8 mouse cellular contexts compared by ENCODE assay signal in the genomic region with DNA sequence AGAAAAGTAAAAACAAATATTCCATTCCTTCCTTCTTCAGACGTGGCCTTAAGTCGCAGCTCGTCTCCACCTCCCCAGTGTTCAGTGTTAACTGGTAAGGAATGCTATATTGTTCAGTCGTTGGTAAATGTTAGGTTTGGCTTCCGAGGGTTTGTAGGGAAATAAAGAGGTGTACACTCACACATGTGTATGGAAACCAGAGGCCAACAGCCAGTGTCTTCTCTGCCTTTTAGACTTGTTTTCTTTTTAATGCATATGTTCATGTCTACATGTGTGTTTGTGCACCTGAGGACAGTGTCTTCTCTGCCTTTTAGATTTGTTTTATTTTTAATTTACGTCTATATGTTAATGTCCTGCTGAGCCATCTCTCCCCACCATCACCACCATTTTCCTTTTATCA. TPM values are rescaled to one million over a fixed set of nuclear protein-coding genes. Genes with fewer than 3 reads are reported as not detected.
DNase-seq lines count a peak whose midpoint lies in the region; ATAC-seq and TF ChIP-seq lines count a peak whose summit lies in the region.

No protein-coding gene starts in this region.

- H3K4me3 ChIP-seq in kidney, postnatal 0 days (replicated peaks; ENCODE audit: low read depth, low read length) = no peak overlapping the region
- H3K4me3 ChIP-seq in kidney, adult 2 months (ENCODE audit: insufficient read depth, low read depth, low read length) = no peak overlapping the region
- no peak overlapping the region for H3K4me3 ChIP-seq in embryonic facial prominence, embryonic 12.5 days
- H3K4me3 ChIP-seq in hindbrain, embryonic 10.5 days = peak overlapping the region; percentile 34; the same call in 1 of the 2 replicates
- H3K4me3 ChIP-seq in midbrain, embryonic 15.5 days = no peak overlapping the region

- H3K4me2 ChIP-seq in kidney, postnatal 0 days (ENCODE audit: low read length) = 0 out of 2 replicates have a peak overlapping the region, but pooled peaks have one; percentile 30
- no peak overlapping the region for H3K4me2 ChIP-seq in embryonic facial prominence, embryonic 12.5 days (replicated peaks)
- H3K4me2 ChIP-seq in midbrain, embryonic 15.5 days = no peak overlapping the region

- no peak for ATAC-seq in kidney, postnatal 0 days (replicated peaks; ENCODE audit: low FRiP score, low read depth)
- ATAC-seq in embryonic facial prominence, embryonic 12.5 days (ENCODE audit: insufficient number of reproducible peaks, insufficient read depth, low FRiP score, low TSS enrichment) = no peak
- ATAC-seq in midbrain, embryonic 15.5 days (replicated peaks) = no peak

- no peak overlapping the region for H3K27ac ChIP-seq in kidney, postnatal 0 days
- no peak overlapping the region for H3K27ac ChIP-seq in kidney, adult 2 months (ENCODE audit: insufficient read depth, low read depth, low read length)
- peak overlapping the region; percentile 76 for H3K27ac ChIP-seq in embryonic facial prominence, embryonic 12.5 days
- H3K27ac ChIP-seq in hindbrain, embryonic 10.5 days = peak overlapping the region; percentile 96
- peak overlapping the region; percentile 75 for H3K27ac ChIP-seq in midbrain, embryonic 15.5 days

- H3K9ac ChIP-seq in kidney, postnatal 0 days (ENCODE audit: low read depth, low read length) = 0 out of 2 replicates have a peak overlapping the region, but pooled peaks have one; percentile 33
- H3K9ac ChIP-seq in embryonic facial prominence, embryonic 12.5 days = no peak overlapping the region
- no peak overlapping the region for H3K9ac ChIP-seq in midbrain, embryonic 15.5 days

- TF ChIP-seq CTCF in kidney, postnatal 0 days (IDR thresholded peaks at IDR 0.05; ENCODE audit: low read depth) = no peak
- TF ChIP-seq CTCF in kidney, adult 2 months (conservative IDR thresholded peaks at IDR 0.05; ENCODE audit: insufficient read depth, insufficient read length, low read depth, low read length) = no peak

- no peaks in the 10 kb centered on the region for H3K9me3 ChIP-seq in kidney, postnatal 0 days (replicated peaks; ENCODE audit: low read length)
- peaks cover 4% of the 10 kb centered on the region; the same call in 1 of the 2 replicates for H3K9me3 ChIP-seq in embryonic facial prominence, embryonic 12.5 days
- peaks cover 6% of the 10 kb centered on the region for H3K9me3 ChIP-seq in hindbrain, embryonic 10.5 days
- H3K9me3 ChIP-seq in midbrain, embryonic 15.5 days = no peaks in the 10 kb centered on the region

- no peak for TF ChIP-seq POLR2A in kidney, adult 2 months (IDR thresholded peaks at IDR 0.05; ENCODE audit: low read depth, low read length)

- H3K4me1 ChIP-seq in kidney, postnatal 0 days (replicated peaks; ENCODE audit: insufficient read depth, low read length) = peaks cover 13% of the 10 kb centered on the region
- H3K4me1 ChIP-seq in kidney, adult 2 months (ENCODE audit: control insufficient read depth, insufficient read depth, low read length) = no peaks in the 10 kb centered on the region; the same call in 1 of the 2 replicates
- peaks cover 14% of the 10 kb centered on the region for H3K4me1 ChIP-seq in embryonic facial prominence, embryonic 12.5 days
- H3K4me1 ChIP-seq in hindbrain, embryonic 10.5 days (replicated peaks) = peaks cover 62% of the 10 kb centered on the region
- H3K4me1 ChIP-seq in midbrain, embryonic 15.5 days = peaks cover 33% of the 10 kb centered on the region

- DNase-seq in kidney, postnatal 0 days (ENCODE audit: low spot score) = no peak
- no peak for DNase-seq in kidney, adult 2 months
- DNase-seq in hindbrain, embryonic 10.5 days (ENCODE audit: low spot score) = no peak
- no peak for DNase-seq in spleen, postnatal 36 days (ENCODE audit: low spot score in 2 of 2)
- DNase-seq in left cerebral cortex, adult 8-10 months (ENCODE audit: low spot score in 2 of 2) = no peak
- no peak for DNase-seq in spleen, postnatal 14 days (ENCODE audit: low spot score in 2 of 2)

- H3K36me3 ChIP-seq in kidney, postnatal 0 days (ENCODE audit: insufficient read depth, low read length) = no peaks in the 10 kb centered on the region
- no peaks in the 10 kb centered on the region for H3K36me3 ChIP-seq in kidney, adult 2 months (ENCODE audit: control insufficient read depth, insufficient read depth, low read length)
- H3K36me3 ChIP-seq in embryonic facial prominence, embryonic 12.5 days = no peaks in the 10 kb centered on the region
- peaks cover 17% of the 10 kb centered on the region for H3K36me3 ChIP-seq in hindbrain, embryonic 10.5 days
- no peaks in the 10 kb centered on the region for H3K36me3 ChIP-seq in midbrain, embryonic 15.5 days (replicated peaks)

- no peaks in the 10 kb centered on the region for H3K27me3 ChIP-seq in kidney, postnatal 0 days (ENCODE audit: insufficient read depth, low read length)
- no peaks in the 10 kb centered on the region for H3K27me3 ChIP-seq in kidney, adult 2 months (replicated peaks; ENCODE audit: control insufficient read depth, insufficient read depth, low read length)
- H3K27me3 ChIP-seq in embryonic facial prominence, embryonic 12.5 days = no peaks in the 10 kb centered on the region
- no peaks in the 10 kb centered on the region for H3K27me3 ChIP-seq in hindbrain, embryonic 10.5 days (ENCODE audit: insufficient read depth, poor library complexity, severe bottlenecking)
- H3K27me3 ChIP-seq in midbrain, embryonic 15.5 days (replicated peaks) = no peaks in the 10 kb centered on the region

- WGBS in kidney, postnatal 0 days = 55% methylated on average over 6 of the region's 6 CpGs
- WGBS in kidney, adult 2 months = 62% methylated on average over 6 of the region's 6 CpGs
- 29% methylated on average over 6 of the region's 6 CpGs for WGBS in embryonic facial prominence, embryonic 12.5 days
- 18% methylated on average over 6 of the region's 6 CpGs for WGBS in hindbrain, embryonic 10.5 days
- WGBS in midbrain, embryonic 15.5 days = 8% methylated on average over 6 of the region's 6 CpGs

RNA-seq across cellular contexts. Expression of a gene that starts 29.1 kb away (rescaled TPM):
- polyA plus RNA-seq in kidney, postnatal 0 days (2015; fragmentation: Nextera tagmentation; extraction: Ambion mirVana) = 5.6 and 5.8 TPM in 2 replicates
- polyA plus RNA-seq in kidney, adult 2 months (2012; rRNA removed) = 11.6 and 12.4 TPM in 2 replicates
- 7.0 and 8.4 TPM in 2 replicates for polyA plus RNA-seq in embryonic facial prominence, embryonic 12.5 days (2016; fragmentation: Nextera tagmentation; extraction: Ambion mirVana)
- polyA plus RNA-seq in hindbrain, embryonic 10.5 days (2016; fragmentation: Nextera tagmentation; extraction: Ambion mirVana) = 5.2 and 5.5 TPM in 2 replicates
- 6.9 and 8.1 TPM in 2 replicates for polyA plus RNA-seq in midbrain, embryonic 15.5 days (2015; fragmentation: Nextera tagmentation; extraction: Ambion mirVana)
- total RNA-seq in left cerebral cortex, adult 8-10 months (2022) = 10 to 100 TPM; 39.6 to 43.1 (median 42.7) TPM

Comparison
In these comparisons a context has a peak if more than half of its experiments do, and no peak if none do; other contexts are left out.
1. H3K27ac ChIP-seq: peak in embryonic facial prominence, embryonic 12.5 days (single experiment), hindbrain, embryonic 10.5 days (single experiment) and midbrain, embryonic 15.5 days (single experiment); none in kidney, postnatal 0 days (single experiment) and kidney, adult 2 months (single experiment).